9 mouse cellular contexts compared by ENCODE assay signal in the genomic region with DNA sequence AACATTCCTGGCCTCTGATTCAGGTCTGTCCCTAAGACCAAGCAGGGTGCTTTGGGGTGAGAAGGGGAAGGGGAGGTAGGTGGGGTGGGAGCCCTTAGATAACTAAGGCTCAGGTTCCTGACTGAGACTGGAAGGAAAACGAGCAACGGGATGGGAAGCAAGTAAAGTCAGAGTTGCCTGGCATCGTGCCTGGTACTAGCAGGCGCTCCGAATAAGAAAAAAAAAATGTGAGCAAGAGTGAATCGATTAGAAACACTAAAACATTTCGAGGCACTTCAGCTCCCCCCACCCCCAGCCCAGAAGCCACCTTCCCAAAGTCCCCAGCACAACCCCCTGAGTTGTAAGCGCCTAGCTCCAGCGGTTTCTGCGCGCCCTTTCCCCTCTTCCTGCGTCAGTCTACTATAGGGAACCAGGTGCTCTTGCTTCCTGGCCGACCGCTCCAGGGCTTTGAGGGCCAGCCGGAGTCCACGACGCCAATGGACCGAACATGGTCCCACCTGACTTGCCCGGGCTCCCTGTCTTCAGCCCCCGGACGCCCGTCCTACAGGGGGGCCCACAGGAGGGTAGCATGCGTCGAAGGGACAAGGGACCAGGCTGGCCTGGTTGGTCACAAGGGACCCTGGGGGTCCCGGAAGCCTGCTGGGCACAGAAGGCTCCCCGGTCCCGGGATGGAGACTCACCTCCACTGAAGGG. TPM values are rescaled to one million over a fixed set of nuclear protein-coding genes. Genes with fewer than 3 reads are reported as not detected.
DNase-seq lines count a peak whose midpoint lies in the region; ATAC-seq and TF ChIP-seq lines count a peak whose summit lies in the region.
"Had no signal": no experiment of that assay in that cellular context is flagged by ENCODE, and none has a peak within 500 bp of the region (broad histone marks: within the 10 kb centered on the region; RNA-seq: fewer than 3 reads in every experiment).

No protein-coding gene starts in this region.

- peak; percentile 3 for DNase-seq in adrenal gland, postnatal 10 days
- DNase-seq in adrenal gland, adult (ENCODE audit: inconsistent age in 2 of 2, low spot score in 1 of 2) = no peak
- DNase-seq in forebrain, postnatal 0 days = peak; percentile 13
- DNase-seq in kidney, postnatal 14 days = peak; percentile 2
- no peak for DNase-seq in urinary bladder, adult 18-20 months (ENCODE audit: low spot score in 2 of 2)
- no peak for DNase-seq in thymus, postnatal 10 days (ENCODE audit: low spot score in 2 of 2)

- no peak for TF ChIP-seq CTCF in C2C12 (IDR thresholded peaks at IDR 0.05; ENCODE audit: control insufficient read depth, insufficient read depth, insufficient read length)
- no peak for TF ChIP-seq CTCF in forebrain, postnatal 0 days (IDR thresholded peaks at IDR 0.05; ENCODE audit: low read depth)

- H3K79me2 ChIP-seq in C2C12 (ENCODE audit: control insufficient read depth, insufficient read depth) = peaks cover 17% of the 10 kb centered on the region

- no peaks in the 10 kb centered on the region for H3K36me3 ChIP-seq in C2C12 (ENCODE audit: control insufficient read depth, insufficient read depth)
- no peaks in the 10 kb centered on the region for H3K36me3 ChIP-seq in forebrain, postnatal 0 days (ENCODE audit: insufficient read depth)
- no peaks in the 10 kb centered on the region for H3K36me3 ChIP-seq in midbrain, embryonic 12.5 days

- H3K9me3 ChIP-seq in forebrain, postnatal 0 days (ENCODE audit: low read length) = no peaks in the 10 kb centered on the region
- no peaks in the 10 kb centered on the region for H3K9me3 ChIP-seq in midbrain, embryonic 12.5 days

- peak; percentile 21; the same call in 1 of the 2 replicates for ATAC-seq in forebrain, postnatal 0 days
- peak; percentile 74 for ATAC-seq in midbrain, embryonic 12.5 days (ENCODE audit: low FRiP score, low read depth)

- peak overlapping the region; percentile 52 for H3K4me2 ChIP-seq in forebrain, postnatal 0 days (ENCODE audit: low read depth)
- peak overlapping the region; percentile 61 for H3K4me2 ChIP-seq in midbrain, embryonic 12.5 days (replicated peaks)

- H3K27me3 ChIP-seq in C2C12 (ENCODE audit: control insufficient read depth, insufficient read depth, insufficient read length) = no peaks in the 10 kb centered on the region
- H3K27me3 ChIP-seq in forebrain, postnatal 0 days (ENCODE audit: insufficient read depth, low read length) = no peaks in the 10 kb centered on the region
- no peaks in the 10 kb centered on the region for H3K27me3 ChIP-seq in midbrain, embryonic 12.5 days

- peaks cover 10% of the 10 kb centered on the region for H3K79me3 ChIP-seq in C2C12 (ENCODE audit: low read depth)

- WGBS in forebrain, postnatal 0 days = 28% methylated on average over 27 of the region's 27 CpGs
- WGBS in midbrain, embryonic 12.5 days = 30% methylated on average over 27 of the region's 27 CpGs

- H3K27ac ChIP-seq in forebrain, postnatal 0 days (ENCODE audit: low read depth, low read length) = no peak overlapping the region
- no peak overlapping the region for H3K27ac ChIP-seq in midbrain, embryonic 12.5 days (replicated peaks)

- H3K4me3 ChIP-seq in C2C12 (ENCODE audit: insufficient read depth, poor library complexity, severe bottlenecking) = peak overlapping the region; percentile 36
- peak overlapping the region; percentile 34 for H3K4me3 ChIP-seq in forebrain, postnatal 0 days (ENCODE audit: low read depth, low read length)
- H3K4me3 ChIP-seq in midbrain, embryonic 12.5 days = peak overlapping the region; percentile 45

- H3ac ChIP-seq in C2C12 (ENCODE audit: control insufficient read depth, insufficient read length, low read depth) = peak overlapping the region; percentile 70

- H3K4me1 ChIP-seq in forebrain, postnatal 0 days (ENCODE audit: insufficient read depth) = no peaks in the 10 kb centered on the region
- no peaks in the 10 kb centered on the region for H3K4me1 ChIP-seq in midbrain, embryonic 12.5 days

- no peak overlapping the region for H3K9ac ChIP-seq in forebrain, postnatal 0 days
- H3K9ac ChIP-seq in midbrain, embryonic 12.5 days (replicated peaks) = no peak overlapping the region

TF ChIP-seq in C2C12, 6 proteins besides CTCF, POLR2A, EP300 and RAD21:
- TF ChIP-seq FOSL1 (IDR thresholded peaks at IDR 0.05; ENCODE audit: insufficient read depth, low read length, poor library complexity, severe bottlenecking) = no peak
- no peak for TF ChIP-seq MYOG (IDR thresholded peaks at IDR 0.05; ENCODE audit: control insufficient read depth, extremely low read depth, insufficient read length)
- no peak for TF ChIP-seq MYOD1 (IDR thresholded peaks at IDR 0.05; ENCODE audit: control insufficient read depth, insufficient read length, low read depth)
- no peak for TF ChIP-seq MAX (IDR thresholded peaks at IDR 0.05)
- no peak for TF ChIP-seq CEBPB (IDR thresholded peaks at IDR 0.05; ENCODE audit: low read depth)
- TF ChIP-seq USF1 (IDR thresholded peaks at IDR 0.05; ENCODE audit: low read depth) = no peak

RNA-seq across cellular contexts. Expression of a gene that starts 0.5 kb away (rescaled TPM):
- total RNA-seq in adrenal gland, postnatal 10 days (2021) = 1 to 10 TPM; 1.0 to 1.2 TPM
- 2.0 TPM for polyA plus RNA-seq in C2C12 (2012; fragmentation: generic; extraction: Trizol)
- total RNA-seq in forebrain, postnatal 0 days (2014; rRNA removed) = 0.38 and 0.57 TPM in 2 replicates
- 0.05 and 0.54 TPM in 2 replicates for polyA plus RNA-seq in forebrain, postnatal 0 days (2015; fragmentation: Nextera tagmentation; extraction: Ambion mirVana)
- polyA plus RNA-seq in midbrain, embryonic 12.5 days (2016; fragmentation: Nextera tagmentation; extraction: Ambion mirVana) = 0.71 and 0.94 TPM in 2 replicates

RNA-seq across cellular contexts. Expression of a gene that starts 52.3 kb away (rescaled TPM):
- total RNA-seq in adrenal gland, postnatal 10 days (2021) = not detected
- polyA plus RNA-seq in C2C12 (2012; fragmentation: generic; extraction: Trizol) = not detected
- total RNA-seq in forebrain, postnatal 0 days (2014; rRNA removed) = not detected in 2 replicates
- polyA plus RNA-seq in forebrain, postnatal 0 days (2015; fragmentation: Nextera tagmentation; extraction: Ambion mirVana) = not detected in 2 replicates
- not detected in 2 replicates for polyA plus RNA-seq in midbrain, embryonic 12.5 days (2016; fragmentation: Nextera tagmentation; extraction: Ambion mirVana)
- total RNA-seq: heart, postnatal 10 days had no signal

Comparison
In these comparisons a context has a peak if more than half of its experiments do, and no peak if none do; other contexts are left out.
1. DNase-seq: peak in adrenal gland, postnatal 10 days (single experiment), forebrain, postnatal 0 days (single experiment) and kidney, postnatal 14 days (single experiment); none in adrenal gland, adult (0 of 2), urinary bladder, adult 18-20 months (0 of 2) and thymus, postnatal 10 days (0 of 2).
2. Peak in every context shown above with its lines, with median percentiles within 50 percentile points of each other: H3K4me3 ChIP-seq.